Mouse (Mus musculus) layer of hippocampus, postnatal 36 days (tissue): ENCODE results near the gene Gal3st2b. TPM values are rescaled to one million over a fixed set of nuclear protein-coding genes. Genes with fewer than 3 reads are reported as not detected.
"Not testable (repeated sequence)": the region's sequence is repeated elsewhere in the genome, so short reads cannot be mapped to it uniquely, and the experiment has no call there.

Experiments
- DNase-seq, 2 experiments: peaks; one replicate each; pipeline ENCODE4 v3.0.0; 2022
- total RNA-seq, 2 experiments: library from RNA; stranded (reverse); gene quantifications; 2 replicates each; pipeline ENCODE4 v1.2.3; 2021

Gene Gal3st2b
- under 1 TPM in 1 of 2 experiments, not detected in 1; 0.57 TPM for total RNA-seq

- DNase-seq: not testable (repeated sequence)
These were observed at the start of gene Gal3st2b for GRCm38 (mm10) chr1:93918011-93918410. Gal3st2b (plus strand) TSS chr1:93918311.

DNA sequence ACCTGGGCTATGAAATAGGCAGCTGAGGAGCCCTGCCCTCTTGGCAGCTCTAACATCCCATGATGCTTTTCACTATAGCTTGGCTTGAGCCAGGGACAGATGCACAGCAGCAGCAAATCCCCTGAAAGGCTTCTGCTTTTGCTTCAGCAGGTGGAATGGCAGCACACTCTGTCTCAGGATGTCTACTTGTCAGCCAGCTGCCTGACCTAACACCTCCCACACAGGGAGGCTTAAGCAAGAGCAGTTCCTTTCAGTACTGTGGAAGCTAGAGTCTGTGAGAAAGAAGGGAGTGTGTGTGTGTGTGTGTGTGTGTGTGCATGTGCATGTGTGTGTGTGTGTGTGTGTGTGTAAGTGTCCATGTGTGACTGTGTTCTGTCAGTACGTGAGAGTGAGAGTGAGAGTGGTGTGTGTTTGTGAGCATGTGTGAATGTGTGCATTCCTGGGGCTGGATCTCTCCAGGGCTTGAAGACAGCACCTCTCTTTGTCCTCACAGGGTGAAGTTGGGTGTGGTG is 46.5 kb upstream of the Gal3st2b start:
- DNase-seq: not testable (repeated sequence)

- DNase-seq: peak in 1 of 2 experiments; percentile 23
These were observed 43.7 kb upstream of the Gal3st2b start for GRCm38 (mm10) chr1:93874405-93874804.

DNA sequence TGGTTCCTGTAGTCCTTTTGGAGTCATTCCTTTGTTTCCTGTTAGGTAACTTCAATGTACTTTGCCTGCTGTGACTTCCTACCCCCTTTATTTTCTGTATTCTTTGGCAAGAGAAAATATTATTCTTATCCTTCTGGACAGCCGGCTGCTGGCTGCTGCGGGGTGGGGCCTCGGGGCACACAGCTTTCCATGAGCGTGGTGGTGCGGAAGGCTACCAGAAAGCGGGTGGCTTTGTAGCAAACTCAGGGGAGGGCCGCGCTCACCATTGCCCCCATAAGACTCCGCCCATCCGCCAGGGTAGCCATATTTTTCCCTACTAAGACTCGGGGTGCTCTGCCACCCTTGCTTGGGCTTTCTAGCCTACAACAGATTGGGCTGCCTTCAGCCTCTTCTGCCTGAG is 36.3 kb upstream of the Gal3st2b start:
- not testable (repeated sequence) for DNase-seq

DNA sequence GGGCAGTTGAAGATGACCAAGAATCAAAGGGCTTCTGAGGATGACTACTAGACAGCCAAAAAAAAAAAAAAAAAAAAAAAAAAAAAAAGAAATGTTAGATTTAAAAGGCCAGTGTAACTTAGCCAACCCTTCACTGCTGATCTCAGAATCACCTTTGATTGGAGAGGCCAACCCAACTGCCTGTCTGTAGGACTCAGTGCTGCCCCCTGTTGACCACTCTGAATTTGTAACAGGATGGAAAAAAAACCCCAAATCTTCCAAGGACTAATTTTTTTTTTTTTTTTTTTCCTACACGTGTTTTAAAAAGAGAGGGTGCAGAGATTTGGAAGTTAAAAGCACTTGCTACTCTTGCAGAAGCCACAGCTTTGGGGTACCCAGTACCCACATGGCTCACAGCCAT is 27.2 kb upstream of the Gal3st2b start:
- DNase-seq: not testable (repeated sequence)

DNA sequence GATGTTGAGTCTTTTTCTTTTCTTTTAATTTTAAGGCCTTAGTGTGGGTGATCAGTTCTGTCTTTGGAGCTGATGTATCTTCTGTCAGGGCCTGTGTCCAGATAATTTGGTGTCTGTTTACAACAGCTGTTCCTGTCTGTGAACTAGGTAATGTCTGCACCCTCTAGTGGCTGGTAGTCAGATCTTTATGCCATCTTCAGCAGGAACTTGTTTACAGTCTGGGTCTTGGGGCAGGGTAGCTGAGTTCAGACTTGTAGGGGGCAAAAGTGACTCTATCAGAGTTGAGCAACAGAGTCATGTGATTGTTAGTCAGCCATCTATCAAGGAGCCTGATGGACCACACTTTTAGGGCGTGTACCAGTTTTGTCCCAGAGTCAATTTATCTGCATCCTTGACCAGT is 20.7 kb upstream of the Gal3st2b start:
- not testable (repeated sequence) for DNase-seq

- not testable (repeated sequence) for DNase-seq
These were observed 16.8 kb upstream of the Gal3st2b start for GRCm38 (mm10) chr1:93901291-93901690.

DNA sequence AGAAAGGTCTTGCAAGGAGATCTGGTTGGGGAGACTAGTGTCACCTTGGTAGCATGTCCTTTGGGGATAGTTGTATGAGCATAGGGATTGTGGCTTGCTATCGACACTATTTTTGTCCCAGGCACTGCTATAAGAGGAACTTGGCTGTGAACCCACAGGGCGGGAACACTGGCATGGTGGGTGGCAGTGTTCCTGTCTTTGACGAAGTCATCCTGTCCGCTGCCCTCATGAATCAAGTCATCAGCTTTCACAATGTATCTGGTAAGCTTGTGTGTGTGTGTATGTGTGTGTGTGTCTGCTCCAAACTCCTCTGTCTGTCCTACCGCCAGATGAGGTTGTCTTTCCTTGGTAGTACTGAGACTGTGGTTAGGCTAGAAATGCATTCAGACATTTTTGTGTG is 11.4 kb upstream of the Gal3st2b start:
- not testable (repeated sequence) for DNase-seq

DNA sequence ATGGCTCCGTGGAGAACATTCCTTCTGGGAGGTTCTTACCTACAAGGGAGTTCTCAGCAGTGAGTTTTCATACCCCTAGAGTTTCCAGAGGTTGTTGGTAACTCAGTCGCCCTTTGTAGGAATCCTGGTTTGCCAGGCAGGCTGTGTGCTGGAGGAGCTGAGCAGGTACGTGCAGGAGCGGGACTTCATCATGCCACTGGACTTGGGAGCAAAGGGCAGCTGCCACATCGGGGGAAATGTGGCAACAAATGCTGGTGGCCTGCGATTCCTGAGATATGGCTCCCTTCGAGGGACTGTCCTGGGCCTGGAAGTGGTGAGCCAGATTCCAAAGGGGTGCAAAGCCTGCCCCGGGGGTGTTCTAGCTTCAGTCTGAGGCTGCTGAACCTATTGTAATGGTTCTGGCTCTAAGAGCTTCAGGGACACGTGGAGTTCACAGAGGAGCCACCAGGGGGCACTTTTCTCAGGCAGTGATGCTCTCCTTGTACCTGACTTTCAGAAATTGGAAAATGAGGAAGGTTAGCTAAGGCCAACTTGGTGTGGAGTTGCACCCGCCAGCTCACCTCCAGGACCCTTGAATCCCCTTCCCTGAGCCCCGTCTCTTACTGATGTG is 9.0 kb upstream of the Gal3st2b start:
- not testable (repeated sequence) for DNase-seq

GRCm38 (mm10) chr1:93911877-93912276 is 6.2 kb upstream of the Gal3st2b start:
- DNase-seq: not testable (repeated sequence)

GRCm38 (mm10) chr1:93917160-93917559 is 951 bp upstream of the Gal3st2b start:
- DNase-seq: not testable (repeated sequence)

DNA sequence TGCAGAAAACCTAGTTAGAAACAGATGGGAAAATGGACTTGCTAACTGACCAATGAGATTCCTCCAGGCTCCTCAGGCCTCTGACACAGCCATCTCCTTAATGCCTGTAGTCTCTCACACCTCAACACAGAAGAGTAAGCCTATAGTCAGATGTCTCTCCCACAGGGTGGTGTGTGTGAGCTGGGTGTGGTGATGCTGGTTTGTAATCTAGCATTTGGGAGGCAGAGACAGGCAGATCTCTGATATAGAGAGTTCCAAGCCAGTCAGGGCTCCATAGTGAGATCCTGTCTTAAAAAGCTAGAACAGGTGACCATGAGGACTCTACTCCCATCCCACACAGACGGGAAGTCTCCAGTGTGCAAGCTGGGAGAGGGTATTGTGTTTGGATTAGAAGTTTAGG is 664 bp downstream of the Gal3st2b start:
- DNase-seq: not testable (repeated sequence)

DNA sequence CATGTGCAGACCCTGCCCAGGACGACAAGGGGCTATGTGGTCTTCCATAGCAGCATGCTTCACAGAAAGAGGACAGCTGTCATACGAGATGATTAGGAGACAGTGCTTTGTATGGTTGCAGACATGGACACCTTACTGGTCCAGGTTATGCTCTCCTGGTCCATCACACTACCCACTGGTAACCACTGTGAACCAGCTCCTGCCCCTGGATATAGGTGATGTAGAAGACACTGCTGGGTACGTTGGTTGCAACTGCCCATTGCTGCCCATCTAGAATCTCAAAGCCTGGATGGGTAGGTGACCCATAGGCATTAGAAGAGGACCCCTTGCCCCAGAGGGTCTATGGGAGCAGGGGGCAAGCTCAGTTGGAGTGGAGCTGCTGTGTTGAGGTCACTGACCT is 1.2 kb downstream of the Gal3st2b start:
- DNase-seq: not testable (repeated sequence)

DNA sequence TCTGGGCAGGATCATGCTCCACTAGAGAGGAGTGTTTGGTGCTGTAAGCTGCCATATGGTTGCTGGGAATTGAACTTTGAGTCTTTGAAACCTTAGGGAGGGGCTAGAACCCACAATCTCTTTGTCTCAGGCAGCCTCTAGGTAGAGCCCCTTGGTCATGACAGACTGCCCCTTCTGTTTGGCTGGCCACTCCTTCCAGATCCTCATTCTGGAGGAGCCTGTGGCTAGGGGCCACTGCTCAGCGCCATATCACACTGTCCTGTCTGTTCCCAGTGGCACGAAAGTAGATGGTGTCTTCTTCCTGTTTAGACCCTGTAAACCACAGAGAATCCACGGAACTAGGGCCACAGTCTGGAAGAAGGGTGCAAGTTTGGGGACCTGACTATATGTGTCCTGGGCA is 4.5 kb downstream of the Gal3st2b start:
- not testable (repeated sequence) for DNase-seq

DNA sequence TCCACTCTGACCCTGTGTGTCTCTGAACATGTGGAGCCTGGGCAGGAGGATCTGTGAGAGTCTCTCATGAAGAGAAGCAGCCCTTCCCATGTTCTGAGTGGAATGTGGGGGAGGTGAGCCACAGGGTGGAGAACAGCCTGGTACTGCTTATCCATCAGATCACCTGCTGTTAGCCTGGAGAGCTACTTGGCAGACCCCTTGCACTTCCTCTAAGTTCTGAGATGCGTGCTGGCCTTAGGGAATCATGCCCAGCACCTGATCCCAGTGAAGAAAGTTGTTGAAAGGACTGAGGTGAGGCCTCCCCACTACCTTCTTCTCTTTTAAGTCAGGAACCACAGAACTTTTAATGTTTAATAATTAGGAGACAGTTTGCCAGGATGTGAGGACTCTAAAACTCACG is 5.0 kb downstream of the Gal3st2b start:
- not testable (repeated sequence) for DNase-seq

- DNase-seq: not testable (repeated sequence)
These were observed 17.3 kb downstream of the Gal3st2b start for GRCm38 (mm10) chr1:93935378-93935777.

DNA sequence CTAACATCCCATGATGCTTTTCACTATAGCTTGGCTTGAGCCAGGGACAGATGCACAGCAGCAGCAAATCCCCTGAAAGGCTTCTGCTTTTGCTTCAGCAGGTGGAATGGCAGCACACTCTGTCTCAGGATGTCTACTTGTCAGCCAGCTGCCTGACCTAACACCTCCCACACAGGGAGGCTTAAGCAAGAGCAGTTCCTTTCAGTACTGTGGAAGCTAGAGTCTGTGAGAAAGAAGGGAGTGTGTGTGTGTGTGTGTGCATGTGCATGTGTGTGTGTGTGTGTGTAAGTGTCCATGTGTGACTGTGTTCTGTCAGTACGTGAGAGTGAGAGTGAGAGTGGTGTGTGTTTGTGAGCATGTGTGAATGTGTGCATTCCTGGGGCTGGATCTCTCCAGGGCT is 19.7 kb downstream of the Gal3st2b start:
- not testable (repeated sequence) for DNase-seq

DNA sequence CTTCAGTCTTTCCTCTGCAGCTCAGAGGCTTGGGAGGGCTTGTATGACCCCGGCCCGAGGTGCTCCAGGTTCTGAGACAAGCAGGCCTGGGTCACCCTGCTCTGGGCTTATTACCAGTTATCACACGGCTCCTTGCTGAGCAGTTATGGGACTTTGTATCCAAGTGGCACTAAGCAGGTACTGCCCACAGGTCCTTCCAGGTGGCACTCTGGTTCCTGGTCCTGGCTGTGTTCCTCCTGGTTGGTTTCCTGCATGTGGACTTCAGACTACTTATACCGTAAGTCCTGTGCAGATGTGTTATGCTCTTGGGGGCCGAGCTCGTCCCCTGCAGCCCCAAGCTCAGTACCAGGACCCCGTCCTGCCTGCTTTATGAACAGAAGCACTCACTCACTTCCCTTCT is 20.3 kb downstream of the Gal3st2b start:
- not testable (repeated sequence) for DNase-seq

- not testable (repeated sequence) for DNase-seq
These were observed 31.0 kb downstream of the Gal3st2b start for GRCm38 (mm10) chr1:93949087-93949486.

- not testable (repeated sequence) for DNase-seq
These were observed 48.4 kb downstream of the Gal3st2b start for GRCm38 (mm10) chr1:93966489-93966888.

GRCm38 (mm10) chr1:93970380-93970779 is 52.3 kb downstream of the Gal3st2b start:
- not testable (repeated sequence) for DNase-seq

- not testable (repeated sequence) for DNase-seq
These were observed 52.7 kb downstream of the Gal3st2b start for GRCm38 (mm10) chr1:93970797-93971196.

DNA sequence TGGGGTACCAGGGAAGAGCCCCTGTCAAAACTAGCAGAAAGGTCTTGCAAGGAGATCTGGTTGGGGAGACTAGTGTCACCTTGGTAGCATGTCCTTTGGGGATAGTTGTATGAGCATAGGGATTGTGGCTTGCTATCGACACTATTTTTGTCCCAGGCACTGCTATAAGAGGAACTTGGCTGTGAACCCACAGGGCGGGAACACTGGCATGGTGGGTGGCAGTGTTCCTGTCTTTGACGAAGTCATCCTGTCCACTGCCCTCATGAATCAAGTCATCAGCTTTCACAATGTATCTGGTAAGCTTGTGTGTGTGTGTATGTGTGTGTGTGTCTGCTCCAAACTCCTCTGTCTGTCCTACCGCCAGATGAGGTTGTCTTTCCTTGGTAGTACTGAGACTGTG is 57.7 kb downstream of the Gal3st2b start:
- not testable (repeated sequence) for DNase-seq

GRCm38 (mm10) chr1:93978287-93978686 is 60.2 kb downstream of the Gal3st2b start:
- DNase-seq: not testable (repeated sequence)
